Mouse (Mus musculus) megakaryocyte-erythroid progenitor cell, adult 5-6 weeks (primary cell): ENCODE measurements around the gene Samd15. TPM values are rescaled to one million over a fixed set of nuclear protein-coding genes. Genes with fewer than 3 reads are reported as not detected.
"Not testable (repeated sequence)": the region's sequence is repeated elsewhere in the genome, so short reads cannot be mapped to it uniquely, and the experiment has no call there.

ENCODE experiments used
- ATAC-seq: replicated peaks from 2 replicates; pipeline ENCODE4 v1.8.0; 2016; ENCODE audit warnings: mild to moderate bottlenecking, inconsistent platforms; ENCODE audit not compliant: severe bottlenecking, poor library complexity, low FRiP score, low TSS enrichment
- total RNA-seq, 2 experiments: library from RNA; stranded (forward) in 1 of 2; stranded (reverse) in 1 of 2; fragments of 200-1000, 215-1000 nt in 1 of 2; fragments of >200 nt in 1 of 2; fragmentation: Nextera tagmentation in 1 of 2; gene quantifications; 2 replicates each; pipeline ENCODE4 v1.2.3; 2014 to 2017

Samd15 gene
- total RNA-seq (2014; fragmentation: Nextera tagmentation) (not detected in 2 replicates), total RNA-seq (2017) (3.8 TPM in 1 of 2 replicates, not detected in the other)

DNA sequence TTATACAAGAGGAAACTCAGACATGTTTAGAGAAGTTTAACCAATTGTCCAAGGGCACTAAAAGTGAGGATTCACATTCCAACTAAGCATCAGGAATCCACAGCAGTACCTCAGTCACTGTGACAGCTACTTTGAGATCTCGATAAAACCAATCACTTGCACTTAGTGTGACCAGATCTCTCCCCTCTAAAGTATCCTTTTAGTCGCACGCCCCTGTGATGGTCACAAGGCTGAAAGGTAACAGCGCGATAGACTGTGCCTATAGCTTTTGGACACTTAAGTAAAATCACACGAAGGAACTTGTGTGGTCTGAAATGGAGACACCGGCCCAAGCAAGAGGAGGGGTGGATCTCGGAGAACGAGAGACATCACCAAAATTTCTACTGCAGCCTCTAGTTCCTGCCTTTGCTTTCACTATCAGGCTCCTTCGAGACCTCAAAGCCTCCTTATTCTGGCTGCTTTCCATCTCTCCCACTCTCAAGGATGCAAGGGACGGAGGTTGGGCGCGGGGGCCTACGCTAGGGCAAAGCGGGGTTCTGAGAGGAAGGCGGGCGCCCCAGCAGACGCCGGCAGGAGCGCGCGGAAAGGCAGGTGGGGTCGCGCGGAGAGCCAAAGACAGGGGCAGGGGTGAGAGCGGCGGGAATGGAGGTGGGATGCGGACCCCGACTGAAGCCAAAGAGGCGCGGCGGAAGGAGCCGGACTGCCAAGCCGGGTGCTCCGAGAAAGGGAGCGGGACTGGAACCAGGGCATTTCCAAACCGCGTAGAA lies at the start of gene Samd15:
Samd15 (plus strand) TSS at position 518 of the 767 bp plus-strand sequence.
- ATAC-seq: peak; percentile 56

DNA sequence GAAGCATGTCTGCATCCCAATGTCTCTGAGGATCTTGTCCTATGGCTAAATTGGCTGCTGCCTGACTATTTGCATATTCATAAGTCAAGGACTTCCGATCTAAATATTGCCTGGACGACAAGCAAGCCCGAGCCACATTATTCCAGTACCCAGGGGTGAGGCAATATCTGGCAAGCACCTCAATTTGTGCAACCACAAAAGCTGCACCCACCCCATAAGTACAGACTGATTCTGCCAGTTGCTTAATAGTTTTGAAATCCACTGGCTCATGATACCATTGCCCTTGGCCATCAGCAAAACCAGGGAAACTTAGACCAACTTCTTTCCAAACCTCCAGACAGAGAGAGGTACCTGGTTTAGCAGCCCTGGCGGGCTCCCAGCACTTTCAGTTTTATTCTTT lies 45.1 kb upstream of the Samd15 start:
- not testable (repeated sequence) for ATAC-seq

DNA sequence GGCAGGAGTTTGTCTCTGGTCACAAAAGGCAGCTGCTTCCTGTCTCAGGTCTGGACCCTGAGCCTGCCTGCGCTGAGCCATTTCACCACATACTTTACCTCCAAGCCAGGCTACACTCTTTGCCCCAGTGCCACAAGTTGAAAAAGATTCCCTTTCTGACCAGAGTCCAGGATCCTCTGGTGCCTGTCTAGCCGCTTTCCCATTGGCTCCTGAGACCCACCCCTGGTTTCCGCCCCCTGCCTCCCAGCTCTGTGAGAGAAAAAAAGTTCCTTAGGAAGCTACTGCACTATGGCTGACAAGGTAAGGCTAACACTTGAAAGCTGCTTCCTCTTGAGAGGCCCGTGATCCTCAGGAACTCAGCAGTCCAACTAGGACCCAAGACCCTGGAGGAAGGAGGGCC lies 42.2 kb upstream of the Samd15 start:
- no peak for ATAC-seq

GRCm38 (mm10) chr12:87158099-87158498 lies 41.4 kb upstream of the Samd15 start:
- no peak for ATAC-seq

DNA sequence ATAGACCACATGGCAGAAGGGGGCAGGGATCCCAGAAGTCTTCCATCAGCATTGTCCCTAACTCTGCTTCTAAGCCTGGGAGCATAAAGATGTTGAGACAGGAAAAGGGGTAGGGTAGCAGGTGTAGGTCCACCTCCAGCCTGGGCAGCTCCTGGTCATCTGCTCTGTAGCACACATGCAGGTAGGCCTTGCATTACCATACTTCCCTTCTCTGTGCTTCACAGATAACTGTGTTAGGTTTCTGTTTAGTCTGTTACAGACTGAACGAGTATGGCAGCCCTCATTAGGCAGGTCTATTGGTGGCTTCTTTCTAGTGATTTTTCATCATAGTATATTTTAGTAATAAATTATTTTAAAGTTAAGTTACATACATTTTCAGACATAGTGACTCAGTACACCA lies 39.2 kb upstream of the Samd15 start:
- ATAC-seq: no peak

DNA sequence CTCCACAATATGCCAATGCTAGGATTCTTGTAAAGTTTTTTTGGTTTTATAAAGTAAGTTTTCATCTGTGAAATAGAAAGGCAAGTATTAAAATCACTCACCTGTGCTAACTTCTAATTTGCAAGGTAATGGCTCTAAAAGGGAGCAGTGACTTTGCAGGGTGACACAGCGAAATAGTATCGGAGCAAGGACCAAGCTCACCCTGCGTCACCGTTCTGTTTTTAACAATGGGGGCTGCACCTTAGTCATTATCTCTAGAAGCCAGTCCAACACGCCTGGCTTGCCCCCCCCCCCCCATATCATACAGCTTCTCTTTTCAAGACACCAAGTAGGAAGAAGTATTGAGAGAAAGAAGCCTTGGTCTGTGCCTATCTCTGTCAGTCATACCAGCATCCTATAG lies 38.7 kb upstream of the Samd15 start:
- ATAC-seq: peak; percentile 80

DNA sequence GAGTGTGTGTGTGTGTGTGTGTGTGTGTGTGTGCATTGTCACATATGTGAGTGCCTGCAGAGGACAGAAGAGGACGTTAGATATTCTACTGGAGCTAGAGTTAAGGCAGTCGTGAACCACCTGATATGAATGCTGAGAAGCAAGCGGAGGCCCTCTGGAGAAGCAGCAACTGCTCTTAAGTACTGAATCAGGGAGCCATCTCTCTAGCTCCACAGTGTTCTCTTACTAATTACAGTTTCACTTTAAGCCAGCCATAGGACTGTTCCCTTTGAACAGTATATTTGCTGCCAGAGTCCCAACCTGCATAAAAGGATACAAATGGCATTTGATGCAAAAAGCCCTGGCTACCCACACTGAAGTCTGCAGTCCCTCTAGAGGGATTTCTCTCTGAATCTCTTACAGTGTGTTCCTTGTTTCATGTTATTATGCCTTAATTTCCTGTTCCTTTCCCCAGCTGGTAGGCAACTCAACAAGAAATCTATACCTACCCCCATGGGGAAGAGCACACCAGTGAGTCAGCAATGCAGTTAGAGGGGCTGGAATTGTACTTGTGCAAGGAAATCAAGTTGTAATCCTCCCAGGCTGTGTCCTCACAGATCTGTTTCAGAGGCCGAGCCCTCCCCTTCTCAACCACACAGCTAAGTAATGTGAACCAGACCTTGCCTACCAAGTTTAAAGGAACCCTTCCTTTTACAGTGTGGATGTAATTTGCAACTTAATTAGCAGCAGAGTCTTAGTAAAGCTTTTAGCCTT lies 24.2 kb upstream of the Samd15 start:
- ATAC-seq: no peak

DNA sequence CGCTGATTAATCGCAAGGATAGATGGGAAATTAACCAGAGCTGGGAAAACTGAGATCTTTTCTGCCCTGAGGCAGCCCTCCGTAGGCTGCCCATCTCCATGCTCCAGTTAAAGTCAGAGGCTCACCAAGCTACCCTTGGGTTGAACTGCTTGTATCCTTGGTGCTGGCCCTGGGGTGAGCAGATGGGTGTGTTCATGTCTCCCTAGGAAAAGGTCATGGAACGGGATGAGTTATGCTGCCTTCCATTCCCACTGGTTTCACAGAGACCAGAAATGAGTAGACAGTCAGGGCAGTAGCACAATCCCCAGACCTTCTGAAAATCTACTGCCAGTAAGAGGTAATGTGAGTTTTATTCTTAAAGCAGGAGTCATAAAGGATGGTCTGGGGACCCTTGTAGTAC lies 21.9 kb upstream of the Samd15 start:
- ATAC-seq: no peak

DNA sequence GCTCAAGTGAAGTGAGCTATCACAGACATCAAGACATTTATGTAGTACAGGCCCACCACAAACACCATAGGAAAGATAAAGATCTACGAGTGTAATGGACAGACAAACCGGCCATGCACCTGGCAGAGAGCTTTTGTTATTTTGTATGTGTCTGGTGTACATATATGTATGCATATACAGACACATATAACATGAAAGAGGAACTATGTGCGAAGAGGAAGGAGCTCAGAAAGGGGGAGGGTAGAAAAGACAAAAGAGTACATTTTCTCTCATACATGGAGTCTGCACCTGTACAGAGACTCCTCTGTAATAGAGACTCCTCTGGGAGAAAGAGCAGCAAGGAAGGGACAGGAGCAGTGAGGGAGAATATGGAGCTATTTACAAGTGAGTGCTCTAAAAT lies 6.5 kb upstream of the Samd15 start:
- no peak for ATAC-seq

GRCm38 (mm10) chr12:87195069-87195468 lies 4.5 kb upstream of the Samd15 start:
- no peak for ATAC-seq

- ATAC-seq: no peak
Measured at GRCm38 (mm10) chr12:87196310-87196709, 3.2 kb upstream of the Samd15 start.

DNA sequence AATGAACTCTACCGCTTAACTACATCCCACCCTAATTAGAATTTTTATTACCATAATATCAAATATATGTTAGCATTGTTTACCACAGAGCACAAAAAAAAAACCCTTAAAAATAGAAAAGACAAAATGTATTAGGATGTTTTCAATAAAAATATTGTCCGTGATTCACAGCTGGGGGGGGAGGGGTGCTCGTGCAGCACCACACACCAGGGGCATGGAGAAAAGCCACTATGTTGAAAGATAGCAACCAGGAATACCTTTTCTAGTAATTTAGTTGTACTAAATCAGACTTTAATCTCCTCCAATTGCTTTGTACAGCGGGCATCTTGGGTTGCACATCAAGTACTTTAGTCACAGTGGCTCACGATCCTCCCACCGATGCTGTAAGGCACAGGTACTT lies 731 bp upstream of the Samd15 start:
- ATAC-seq: no peak

DNA sequence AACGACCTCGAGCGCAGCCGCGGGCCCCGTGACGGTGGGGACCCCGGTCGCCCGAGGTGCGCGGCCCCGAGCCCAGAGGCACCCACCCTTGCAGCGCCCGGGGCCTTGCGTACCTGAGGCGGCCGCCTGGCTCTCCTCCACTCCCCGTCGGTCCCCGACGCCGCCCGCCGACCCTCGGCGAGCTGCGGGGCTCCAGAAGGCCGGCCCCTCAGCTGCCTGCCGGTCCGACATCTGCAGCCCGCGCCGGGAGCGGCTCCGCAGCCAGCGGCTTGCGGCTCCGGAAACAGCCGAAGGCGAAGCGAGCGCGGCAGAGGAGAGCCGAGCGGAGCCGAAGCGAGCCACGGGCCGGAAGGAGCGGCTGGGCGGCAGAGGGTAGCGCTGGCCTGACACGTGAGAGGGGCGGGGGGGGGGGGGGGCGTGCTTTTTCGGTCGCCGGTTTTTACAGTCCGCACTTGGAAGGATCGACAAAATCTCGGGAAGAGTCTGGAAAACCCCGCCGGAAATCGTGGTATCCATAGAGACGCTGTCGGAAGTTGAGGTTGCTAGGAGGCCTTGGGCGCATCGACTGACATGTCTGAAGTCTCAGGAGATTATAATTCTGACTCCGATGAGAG lies 557 bp downstream of the Samd15 start, which contains the start of gene Tmed8:
Tmed8 (minus strand) TSS at position 482 of the 614 bp plus-strand sequence.
- peak; percentile 84 for ATAC-seq

DNA sequence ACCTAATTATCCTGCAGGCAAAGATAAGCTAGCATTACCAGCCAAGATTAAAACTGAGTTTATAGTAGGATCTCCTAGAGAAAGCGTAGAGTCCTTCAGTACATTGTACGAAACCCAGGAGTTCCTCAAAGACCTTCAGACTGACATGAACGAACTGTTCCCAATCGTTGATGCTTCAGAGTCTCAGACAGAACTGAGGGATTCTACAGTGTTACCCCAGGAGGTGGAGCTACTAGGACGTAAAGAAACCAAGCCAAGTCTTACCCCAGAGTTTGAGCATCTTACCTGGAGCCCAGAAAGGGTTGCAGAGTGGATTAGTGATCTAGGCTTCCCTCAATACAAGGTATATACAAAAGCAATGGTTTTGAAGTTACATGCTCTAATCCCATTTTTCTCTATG lies 2.2 kb downstream of the Samd15 start:
- no peak for ATAC-seq

GRCm38 (mm10) chr12:87205789-87206188 lies 6.3 kb downstream of the Samd15 start:
- ATAC-seq: not testable (repeated sequence)

GRCm38 (mm10) chr12:87212844-87213606 lies 13.5 kb downstream of the Samd15 start:
- ATAC-seq: no peak

GRCm38 (mm10) chr12:87216053-87216452 lies 16.5 kb downstream of the Samd15 start:
- no peak for ATAC-seq

DNA sequence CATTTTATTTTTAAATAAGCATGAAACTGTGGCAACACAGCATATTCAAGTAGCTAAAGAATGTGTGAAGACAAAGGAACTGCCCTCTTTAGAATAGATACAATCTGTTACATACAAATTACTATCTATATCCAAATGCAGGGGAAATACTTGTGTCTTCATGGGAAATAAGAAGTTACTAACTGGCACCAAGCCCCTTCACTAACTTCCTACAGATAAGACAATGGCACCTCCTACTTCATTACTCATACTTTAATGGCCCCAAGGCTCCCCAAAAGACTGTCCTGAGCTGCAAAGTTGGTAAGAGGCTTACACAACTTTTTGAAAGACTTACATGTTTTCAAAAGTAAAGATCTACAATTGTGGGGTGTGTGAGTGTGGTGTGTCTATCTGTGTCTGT lies 18.1 kb downstream of the Samd15 start:
- ATAC-seq: no peak

- ATAC-seq: no peak
Measured at GRCm38 (mm10) chr12:87219362-87219761, 19.8 kb downstream of the Samd15 start.

- ATAC-seq: no peak
Measured at GRCm38 (mm10) chr12:87224950-87225349, 25.4 kb downstream of the Samd15 start.
